Mouse (Mus musculus) ES-Bruce4 (cell line): ENCODE results near the gene Rfk.

ENCODE experiments used
- CTCF ChIP-seq: IDR thresholded peaks from one replicate; pipeline ENCODE4 v1.8.1; 2011; ENCODE audit warnings: low read depth, low read length
- EP300 ChIP-seq: IDR thresholded peaks from 2 replicates; pipeline ENCODE4 v1.6.1; 2011; ENCODE audit warnings: low read depth, low read length; ENCODE audit not compliant: insufficient read depth
- POLR2A ChIP-seq: IDR thresholded peaks from one replicate; pipeline ENCODE4 v1.8.1; 2011; ENCODE audit warnings: low read length; ENCODE audit not compliant: insufficient read depth

GRCm38 (mm10) chr19:17357391-17357790 is 36.5 kb upstream of the Rfk start:
- TF ChIP-seq POLR2A (no peak), EP300 (no peak), CTCF (no peak)
